Comparison of ENCODE assay signal across 13 mouse cellular contexts in genomic region chr2:165998969-165999368, GRCm38 (mm10). TPM values are rescaled to one million over a fixed set of nuclear protein-coding genes. Genes with fewer than 3 reads are reported as not detected.
DNase-seq lines count a peak whose midpoint lies in the region; ATAC-seq and TF ChIP-seq lines count a peak whose summit lies in the region.
"Had no signal": no experiment of that assay in that cellular context is flagged by ENCODE, and none has a peak within 500 bp of the region (broad histone marks: within the 10 kb centered on the region; RNA-seq: fewer than 3 reads in every experiment).

No protein-coding gene starts in this region.

- intact Hi-C loops in heart, adult 2 months (cut with DNase I), result no loop called here

- no peak for TF ChIP-seq POLR2A in heart, adult 2 months (IDR thresholded peaks at IDR 0.05; ENCODE audit: insufficient read depth, low read depth, low read length)

- no peak for TF ChIP-seq EP300 in heart, adult 2 months (IDR thresholded peaks at IDR 0.05; ENCODE audit: insufficient read depth, low read depth, low read length)

- H3K9me3 ChIP-seq in intestine, postnatal 0 days (ENCODE audit: control insufficient read depth), result no peaks in the 10 kb centered on the region
- no peaks in the 10 kb centered on the region for H3K9me3 ChIP-seq in intestine, embryonic 16.5 days (ENCODE audit: control insufficient read depth, low read length)
- H3K9me3 ChIP-seq in midbrain, embryonic 10.5 days (replicated peaks), result peaks cover 3% of the 10 kb centered on the region; the same call in 1 of the 2 replicates
- no peaks in the 10 kb centered on the region for H3K9me3 ChIP-seq in midbrain, embryonic 15.5 days

- TF ChIP-seq CTCF in heart, adult 2 months (IDR thresholded peaks at IDR 0.05), result peak; percentile 14; the same call in 1 of the 2 replicates
- TF ChIP-seq CTCF in intestine, postnatal 0 days (IDR thresholded peaks at IDR 0.05; ENCODE audit: low read depth), result 0 out of 2 replicates have a peak, but pooled peaks have one; percentile 3

- WGBS in heart, adult 2 months, result 40% methylated on average over 4 of the region's 4 CpGs
- WGBS in intestine, postnatal 0 days, result 53% methylated on average over 4 of the region's 4 CpGs
- WGBS in intestine, embryonic 16.5 days, result 40% methylated on average over 4 of the region's 4 CpGs
- WGBS in midbrain, embryonic 10.5 days, result 27% methylated on average over 4 of the region's 4 CpGs
- WGBS in midbrain, embryonic 15.5 days, result 33% methylated on average over 4 of the region's 4 CpGs

- no peak overlapping the region for H3K4me2 ChIP-seq in intestine, postnatal 0 days (replicated peaks; ENCODE audit: low read depth)
- H3K4me2 ChIP-seq in intestine, embryonic 16.5 days (ENCODE audit: low read depth, low read length), result no peak overlapping the region
- no peak overlapping the region for H3K4me2 ChIP-seq in midbrain, embryonic 15.5 days

- peaks cover 5% of the 10 kb centered on the region for H3K79me2 ChIP-seq in heart, adult 2 months (replicated peaks; ENCODE audit: control insufficient read depth, insufficient read depth, low read length)

- H3K36me3 ChIP-seq in heart, adult 2 months (ENCODE audit: control insufficient read depth, insufficient read depth, low read length), result peaks cover 45% of the 10 kb centered on the region
- no peaks in the 10 kb centered on the region for H3K36me3 ChIP-seq in intestine, postnatal 0 days (ENCODE audit: control insufficient read depth, insufficient read depth)
- H3K36me3 ChIP-seq in intestine, embryonic 16.5 days (ENCODE audit: control insufficient read depth, insufficient read depth, low read length), result no peaks in the 10 kb centered on the region
- H3K36me3 ChIP-seq in midbrain, embryonic 10.5 days, result peaks cover 7% of the 10 kb centered on the region
- H3K36me3 ChIP-seq in midbrain, embryonic 15.5 days (replicated peaks), result no peaks in the 10 kb centered on the region

- H3K4me1 ChIP-seq in heart, adult 2 months (ENCODE audit: control insufficient read depth, insufficient read depth, low read length), result peaks cover 32% of the 10 kb centered on the region
- no peaks in the 10 kb centered on the region for H3K4me1 ChIP-seq in intestine, postnatal 0 days (replicated peaks; ENCODE audit: control insufficient read depth, insufficient read depth, low read length)
- peaks cover 20% of the 10 kb centered on the region for H3K4me1 ChIP-seq in intestine, embryonic 16.5 days (ENCODE audit: control insufficient read depth, insufficient read depth, low read length)
- peaks cover 48% of the 10 kb centered on the region for H3K4me1 ChIP-seq in midbrain, embryonic 10.5 days
- H3K4me1 ChIP-seq in midbrain, embryonic 15.5 days, result peaks cover 34% of the 10 kb centered on the region

- H3K9ac ChIP-seq in heart, adult 2 months (ENCODE audit: low read depth, low read length), result peak overlapping the region; percentile 2; the same call in 1 of the 2 replicates
- no peak overlapping the region for H3K9ac ChIP-seq in intestine, postnatal 0 days (ENCODE audit: low read depth, low read length)
- H3K9ac ChIP-seq in intestine, embryonic 16.5 days (ENCODE audit: low read depth, low read length), result no peak overlapping the region
- no peak overlapping the region for H3K9ac ChIP-seq in midbrain, embryonic 15.5 days

- no peaks in the 10 kb centered on the region for H3K27me3 ChIP-seq in heart, adult 2 months (ENCODE audit: control insufficient read depth, insufficient read depth, low read length)
- H3K27me3 ChIP-seq in intestine, postnatal 0 days (replicated peaks; ENCODE audit: control insufficient read depth, insufficient read depth, low read length), result no peaks in the 10 kb centered on the region
- H3K27me3 ChIP-seq in intestine, embryonic 16.5 days (replicated peaks; ENCODE audit: control insufficient read depth, insufficient read depth, low read length), result no peaks in the 10 kb centered on the region
- no peaks in the 10 kb centered on the region for H3K27me3 ChIP-seq in midbrain, embryonic 10.5 days (ENCODE audit: low read depth, poor library complexity, severe bottlenecking)
- no peaks in the 10 kb centered on the region for H3K27me3 ChIP-seq in midbrain, embryonic 15.5 days (replicated peaks)

- peak overlapping the region; percentile 6 for H3K27ac ChIP-seq in heart, adult 2 months
- H3K27ac ChIP-seq in intestine, postnatal 0 days (ENCODE audit: low read depth, low read length), result no peak overlapping the region
- no peak overlapping the region for H3K27ac ChIP-seq in intestine, embryonic 16.5 days (ENCODE audit: low read length)
- H3K27ac ChIP-seq in midbrain, embryonic 10.5 days (replicated peaks), result peak overlapping the region; percentile 88
- H3K27ac ChIP-seq in midbrain, embryonic 15.5 days, result no peak overlapping the region

- ATAC-seq in intestine, postnatal 0 days, result no peak
- ATAC-seq in intestine, embryonic 16.5 days, result no peak
- no peak for ATAC-seq in midbrain, embryonic 15.5 days (replicated peaks)
- ATAC-seq in frontal cortex, adult (ENCODE audit: low TSS enrichment), result no peak

- no peak for DNase-seq in heart, adult 2 months
- DNase-seq in heart, postnatal 4 days, result no peak
- DNase-seq in midbrain, embryonic 10.5 days (ENCODE audit: low spot score), result no peak
- DNase-seq in fat pad, adult 2 months (ENCODE audit: extremely low read depth, low read depth, low spot score), result peak; percentile 78
- DNase-seq: adrenal gland, adult 8-10 months; cerebellum, adult 9-11 months; right cerebral cortex, postnatal 14 days; thymus, postnatal 25 days had no signal

- no peak overlapping the region for H3K4me3 ChIP-seq in heart, adult 2 months
- H3K4me3 ChIP-seq in intestine, postnatal 0 days (ENCODE audit: low read depth, low read length), result no peak overlapping the region
- H3K4me3 ChIP-seq in intestine, embryonic 16.5 days (ENCODE audit: low read length), result no peak overlapping the region
- H3K4me3 ChIP-seq in midbrain, embryonic 10.5 days, result peak overlapping the region; percentile 36
- no peak overlapping the region for H3K4me3 ChIP-seq in midbrain, embryonic 15.5 days
- H3K4me3 ChIP-seq: myocyte had no signal

RNA-seq across cellular contexts. Expression of gene Ncoa3, which starts 6.5 kb away (rescaled TPM):
- total RNA-seq in heart, adult 2 months (2021), result 10 to 100 TPM; 29.1 to 32.1 TPM
- 20.1 and 25.7 TPM in 2 replicates for polyA plus RNA-seq in heart, adult 2 months (2012; rRNA removed)
- total RNA-seq in heart, postnatal 4 days (2021), result 10 to 100 TPM; 21.2 to 23.2 TPM
- 4.7 and 5.7 TPM in 2 replicates for polyA plus RNA-seq in intestine, postnatal 0 days (2015; fragmentation: Nextera tagmentation; extraction: Ambion mirVana)
- polyA plus RNA-seq in intestine, embryonic 16.5 days (2015; fragmentation: Nextera tagmentation; extraction: Ambion mirVana), result 8.7 and 9.5 TPM in 2 replicates
- polyA plus RNA-seq in midbrain, embryonic 10.5 days (2016; fragmentation: Nextera tagmentation; extraction: Ambion mirVana), result 15.2 and 15.9 TPM in 2 replicates
- polyA plus RNA-seq in midbrain, embryonic 15.5 days (2015; fragmentation: Nextera tagmentation; extraction: Ambion mirVana), result 16.6 and 16.7 TPM in 2 replicates

Comparison
In these comparisons a context has a peak if more than half of its experiments do, and no peak if none do; other contexts are left out.
1. H3K27ac ChIP-seq: peak in heart, adult 2 months (single experiment) and midbrain, embryonic 10.5 days (single experiment); none in intestine, postnatal 0 days (single experiment), intestine, embryonic 16.5 days (single experiment) and midbrain, embryonic 15.5 days (single experiment).